Mouse (Mus musculus) layer of hippocampus, postnatal 36 days (tissue): ENCODE data around the gene Btnl1. TPM values are rescaled to one million over a fixed set of nuclear protein-coding genes. Genes with fewer than 3 reads are reported as not detected.

ENCODE experiments used
- DNase-seq, 2 experiments: peaks; one replicate each; pipeline ENCODE4 v3.0.0; 2022
- total RNA-seq, 2 experiments: library from RNA; stranded (reverse); gene quantifications; 2 replicates each; pipeline ENCODE4 v1.2.3; 2021

Btnl1 gene
- total RNA-seq, 2 experiments from 2014 or later: not detected

DNA sequence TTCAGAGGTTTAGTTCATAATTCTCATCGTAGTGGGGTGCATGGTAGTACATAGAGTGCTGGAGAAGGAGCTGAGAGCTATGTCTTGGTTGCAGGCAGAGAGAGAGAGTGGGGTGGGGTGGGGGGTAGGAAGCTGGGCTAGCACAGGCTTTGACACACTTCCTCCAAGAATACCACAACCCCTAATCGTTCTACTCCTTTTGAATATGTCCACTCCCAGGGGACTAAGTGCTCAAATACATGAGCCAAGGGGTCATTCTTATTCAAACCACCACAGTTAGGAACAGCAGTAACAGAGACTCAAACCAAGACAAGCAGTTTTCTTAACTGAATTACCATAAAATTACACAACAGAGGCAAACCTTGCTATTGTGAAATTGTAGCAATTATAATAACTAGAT lies 9.7 kb downstream of the Btnl1 start:
- DNase-seq: no peak

DNA sequence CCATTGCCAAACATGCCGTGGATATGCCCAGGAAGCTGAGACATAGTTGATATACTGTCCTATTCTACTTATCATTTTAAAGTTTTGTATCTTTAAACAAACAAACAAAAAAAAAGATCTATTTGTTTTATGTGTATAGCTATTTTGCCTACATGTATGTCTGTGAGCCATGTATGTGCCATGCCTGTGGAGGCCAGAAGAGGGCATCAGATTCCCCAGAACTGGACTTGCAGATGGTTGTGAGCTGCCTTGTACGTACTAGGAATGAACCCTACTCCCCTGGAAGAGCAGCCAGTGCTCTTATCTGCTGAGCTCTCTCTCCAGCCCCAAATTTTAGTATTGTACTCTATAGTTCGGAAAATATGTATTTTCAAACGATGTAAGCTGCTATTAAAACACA lies 11.6 kb downstream of the Btnl1 start:
- DNase-seq: no peak

DNA sequence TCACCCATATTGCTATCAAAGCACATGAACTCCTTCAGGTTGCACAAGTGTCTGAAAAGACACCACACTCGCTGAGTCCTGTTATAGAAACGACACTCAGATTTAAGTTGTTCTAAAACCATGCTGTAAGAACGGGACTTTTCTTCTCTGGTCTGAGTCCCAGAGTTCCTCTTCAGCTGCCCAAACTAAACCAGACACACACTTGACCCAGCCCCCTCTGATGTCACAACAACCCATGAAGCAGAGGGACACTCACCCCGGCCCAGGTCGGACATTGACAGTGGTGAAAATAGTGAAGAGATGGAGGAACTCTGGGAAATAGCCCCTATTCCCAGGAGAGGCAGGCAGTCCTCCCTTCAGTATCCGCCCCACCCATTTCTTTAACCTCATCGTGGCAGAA lies 14.6 kb downstream of the Btnl1 start:
- no peak for DNase-seq

DNA sequence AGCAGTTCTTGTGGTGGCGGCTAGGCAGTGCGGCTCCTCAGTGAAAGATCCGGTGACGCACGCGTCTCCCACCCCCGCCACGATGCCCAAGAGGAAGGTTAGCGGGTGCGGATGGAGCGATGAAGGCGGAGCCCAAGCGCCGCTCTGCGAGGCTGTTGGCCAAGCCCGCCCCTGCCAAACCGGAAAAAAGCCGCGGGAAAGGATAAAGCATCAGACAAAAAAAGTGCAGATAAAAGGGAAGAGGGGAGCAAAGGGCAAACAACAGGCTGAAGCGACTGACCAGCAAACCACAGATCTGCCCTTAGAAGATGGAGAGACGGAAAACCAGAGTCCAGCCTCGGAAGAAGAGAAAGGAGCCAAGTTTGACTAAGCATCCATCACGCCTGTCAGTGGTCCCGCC lies 15.4 kb downstream of the Btnl1 start:
- peak in 1 of 2 experiments; percentile 23 for DNase-seq

DNA sequence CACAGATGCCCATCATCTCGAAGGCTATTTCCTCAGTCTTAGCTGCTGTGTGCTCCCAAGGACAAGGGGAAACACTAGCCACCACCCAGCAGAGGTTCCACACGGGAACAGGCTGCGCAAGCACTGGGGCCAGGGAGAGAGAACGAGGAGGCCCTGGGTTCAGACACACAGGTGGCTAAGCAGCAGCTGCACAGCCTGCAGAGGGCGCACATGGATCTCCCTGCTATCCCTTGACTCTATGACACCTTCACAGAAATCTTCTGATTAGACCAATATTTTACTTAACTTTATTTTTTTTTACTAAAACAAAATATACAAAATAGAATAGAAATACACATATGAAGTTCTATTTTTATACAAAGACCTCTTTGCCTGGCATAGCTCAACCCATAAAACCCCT lies 20.4 kb downstream of the Btnl1 start:
- no peak for DNase-seq

DNA sequence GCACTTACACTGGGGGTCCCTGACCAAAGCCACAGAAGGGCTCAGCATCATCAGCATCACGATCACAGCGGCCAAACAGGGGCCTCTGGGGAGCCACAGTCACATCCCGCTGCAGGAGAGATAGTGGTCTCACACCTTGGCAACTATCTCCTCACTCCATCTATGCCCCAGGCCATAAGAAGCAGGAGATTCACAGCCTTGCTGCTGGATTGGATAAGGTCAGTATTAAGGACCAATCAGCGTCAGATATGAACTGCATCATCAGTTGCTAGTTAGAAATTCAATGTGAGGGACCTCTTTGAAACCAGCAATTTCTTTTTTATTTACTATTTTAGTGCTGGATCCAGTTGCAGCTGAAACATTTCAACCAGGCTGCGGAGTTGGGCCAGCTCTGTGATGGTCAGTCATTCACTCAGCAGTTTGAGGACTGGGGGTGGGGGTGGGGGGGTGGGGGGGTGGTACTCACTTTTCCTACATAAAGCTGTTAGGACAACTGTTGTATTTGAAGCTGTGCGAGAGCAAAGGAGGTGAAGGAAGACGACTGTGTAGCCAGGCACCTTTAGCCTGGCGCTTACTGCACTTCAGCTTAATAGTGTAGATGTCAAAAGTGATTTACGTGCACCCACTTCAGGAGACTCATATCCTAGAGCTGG lies 21.3 kb downstream of the Btnl1 start:
- DNase-seq: peak; percentile 10 to 45

DNA sequence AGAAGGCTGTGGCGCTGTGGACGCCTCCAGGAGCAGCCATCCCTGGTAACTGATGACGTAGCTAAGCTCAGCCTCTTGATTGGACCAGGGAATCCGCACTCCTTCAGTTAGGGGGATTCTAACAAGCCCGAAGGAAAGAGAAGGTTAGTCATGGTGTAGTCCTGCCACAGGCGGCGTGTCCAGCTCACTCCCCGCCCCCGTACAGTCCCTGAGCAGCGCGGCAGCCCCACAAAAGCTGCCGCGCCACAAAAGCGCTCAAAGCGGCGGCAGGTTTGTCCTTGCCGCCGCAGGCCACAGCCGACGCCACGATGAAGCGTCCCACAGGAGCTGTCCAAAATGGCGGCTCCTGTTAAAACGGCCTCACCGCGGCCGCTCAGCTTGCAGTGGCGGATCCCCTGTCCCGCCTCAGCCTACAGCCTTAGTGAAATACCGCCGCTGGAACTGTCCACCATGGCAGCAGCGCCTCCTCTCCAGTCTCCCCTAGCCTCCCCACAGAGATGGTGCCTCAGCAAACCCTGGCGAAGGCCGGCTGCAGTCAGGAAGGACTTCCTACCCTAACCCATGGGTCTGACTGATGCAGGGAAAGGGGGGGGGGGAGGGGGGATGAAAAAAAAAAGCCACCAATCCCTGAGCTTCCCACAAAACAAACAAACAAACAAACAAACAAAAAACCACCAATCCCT lies 21.9 kb downstream of the Btnl1 start, which contains the start of gene BC051142:
TSS of gene BC051142 (plus strand) at position 110 of the 683 bp plus-strand sequence.
- peak; percentile 77 to 84 for DNase-seq

DNA sequence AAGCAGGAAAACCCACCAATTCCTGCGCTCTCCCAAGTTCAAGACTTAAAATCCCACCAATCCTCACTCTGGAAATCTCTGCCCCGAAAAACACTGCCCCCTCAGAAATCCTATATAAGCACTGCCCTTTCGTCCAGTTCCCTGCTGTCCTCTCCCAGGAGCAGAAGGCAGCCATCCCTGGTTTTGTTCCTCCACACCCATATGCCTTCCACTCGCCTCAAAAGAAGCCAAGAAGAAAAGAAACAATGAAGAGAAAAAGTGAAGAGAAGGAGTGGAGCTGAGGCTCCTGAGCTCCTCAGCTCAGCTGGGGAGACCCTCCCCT lies 22.4 kb downstream of the Btnl1 start:
- DNase-seq: no peak

DNA sequence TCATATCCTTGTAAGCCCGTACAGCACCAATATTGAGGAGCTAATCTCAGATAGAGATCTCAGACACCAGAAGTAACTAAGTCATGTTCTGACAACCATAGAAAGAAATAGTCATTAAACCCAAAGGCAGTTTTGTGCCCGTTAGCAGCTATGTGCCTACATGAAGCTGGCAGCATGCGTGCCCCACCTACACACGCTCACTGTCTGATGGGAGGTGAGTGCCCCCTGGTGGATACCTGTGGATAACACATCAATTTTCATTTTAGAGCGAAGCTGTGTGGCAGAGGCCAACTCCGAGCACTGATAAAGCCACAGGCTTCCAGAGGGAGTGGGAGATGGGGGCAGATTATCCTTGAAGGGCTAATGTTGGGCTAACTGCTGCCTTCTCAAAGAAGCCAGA lies 34.2 kb downstream of the Btnl1 start:
- DNase-seq: peak; percentile 70 to 76

DNA sequence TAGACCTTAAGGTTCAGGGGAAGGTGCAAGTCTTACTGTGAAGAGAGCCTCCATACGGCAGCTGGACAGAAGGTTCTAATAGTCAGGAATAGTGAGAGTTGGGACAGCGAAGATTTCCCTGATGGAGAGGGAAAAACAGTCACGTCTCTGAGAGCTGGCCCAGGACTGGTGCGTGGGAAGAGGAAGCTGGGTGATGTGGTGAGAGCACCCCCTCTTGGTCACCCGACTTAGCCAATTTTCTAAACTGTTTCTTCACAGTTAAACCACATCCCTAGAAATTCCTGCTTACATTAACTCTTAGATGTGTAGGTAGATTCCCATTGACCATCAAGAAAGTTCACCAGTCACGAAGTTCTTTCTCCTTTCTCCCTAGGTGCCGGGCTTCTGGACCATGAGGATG lies 43.1 kb downstream of the Btnl1 start:
- DNase-seq: no peak

DNA sequence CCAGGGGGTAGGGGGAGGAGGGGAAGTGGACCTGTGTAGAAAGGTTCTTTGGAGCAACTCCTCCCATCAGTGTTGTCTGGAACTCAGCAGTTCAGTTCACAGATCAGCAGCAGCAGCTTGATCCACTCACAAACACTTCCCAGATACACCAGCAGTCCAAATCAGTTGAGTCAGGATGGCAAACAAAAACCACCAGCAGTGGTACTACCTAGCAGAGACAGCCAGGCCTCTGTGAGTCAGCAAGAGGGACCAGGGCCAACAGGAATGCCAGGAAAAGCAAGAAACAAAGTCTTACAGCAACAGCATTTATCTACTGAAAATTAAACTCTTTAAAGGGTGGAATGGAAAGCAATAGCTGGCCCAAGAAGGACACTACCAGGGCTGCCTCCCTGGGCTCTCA lies 50.7 kb downstream of the Btnl1 start:
- DNase-seq: no peak

Other genes with a start within 250 kb of the Btnl1 start
- under 1 TPM; 0.67 to 0.96 TPM for gene H2-DMb2, start 233.8 kb upstream of the Btnl1 start, total RNA-seq
- 1 to 10 TPM in 1 of 2 experiments, under 1 TPM in 1; 0.95 to 1.7 TPM for gene H2-DMb1, start 224.1 kb upstream of the Btnl1 start, total RNA-seq
- gene Tap1, start 189.6 kb upstream of the Btnl1 start, total RNA-seq: 1 to 10 TPM; 3.4 to 3.5 TPM
- 1 to 10 TPM; 1.2 to 1.7 TPM for gene Psmb9, start 189.4 kb upstream of the Btnl1 start, total RNA-seq
- 1 to 10 TPM; 2.7 to 3.2 TPM for gene Psmb8, start 179.4 kb upstream of the Btnl1 start, total RNA-seq
- gene Tap2, start 173.6 kb upstream of the Btnl1 start, total RNA-seq: 10 to 100 TPM in 1 of 2 experiments, 1 to 10 TPM in 1; 8.5 to 10.3 TPM
- under 1 TPM in 1 of 2 experiments, not detected in 1; 0.47 TPM for gene H2-Ob, start 138.2 kb upstream of the Btnl1 start, total RNA-seq
- gene H2-Ab1, start 119.4 kb upstream of the Btnl1 start, total RNA-seq: 1 to 10 TPM; 1.6 to 1.9 TPM
- 1 to 10 TPM in 1 of 2 experiments, under 1 TPM in 1; 0.87 to 1.3 TPM for gene H2-Aa, start 89.3 kb upstream of the Btnl1 start, total RNA-seq
- 1 to 10 TPM; 1.3 TPM for gene H2-Eb1, start 71.3 kb upstream of the Btnl1 start, total RNA-seq
- not detected for gene H2-Eb2, start 51.5 kb upstream of the Btnl1 start, total RNA-seq
- gene Btnl2, start 22.3 kb upstream of the Btnl1 start, total RNA-seq: under 1 TPM; 0.43 to 0.82 TPM
- gene BC051142, start 21.7 kb downstream of the Btnl1 start, total RNA-seq: 1 to 10 TPM; 2.3 to 3.6 TPM
- not detected for gene Btnl4, start 100.2 kb downstream of the Btnl1 start, total RNA-seq
- gene Btnl6, start 140.2 kb downstream of the Btnl1 start, total RNA-seq: not detected
- 10 to 100 TPM in 1 of 2 experiments, 1 to 10 TPM in 1; 7.0 to 11.5 TPM for gene Notch4, start 187.1 kb downstream of the Btnl1 start, total RNA-seq
- 1 to 10 TPM; 2.1 to 2.2 TPM for gene Gpsm3, start 212.7 kb downstream of the Btnl1 start, total RNA-seq
- gene Pbx2, start 214.1 kb downstream of the Btnl1 start, total RNA-seq: 10 to 100 TPM; 63.0 to 63.9 TPM
- under 1 TPM; 0.60 to 0.94 TPM for gene Ager, start 220.7 kb downstream of the Btnl1 start, total RNA-seq
- 10 to 100 TPM; 79.4 to 87.3 TPM for gene Rnf5, start 226.6 kb downstream of the Btnl1 start, total RNA-seq
- gene Agpat1, start 227.1 kb downstream of the Btnl1 start, total RNA-seq: 100 to 1,000 TPM; 159 to 169 TPM
- gene Egfl8, start 238.8 kb downstream of the Btnl1 start, total RNA-seq: 1 to 10 TPM; 1.8 to 2.0 TPM